Mouse (Mus musculus) effector memory CD4-positive, alpha-beta T cell, adult 5 months (primary cell): ENCODE data around the gene Cops4. TPM values are rescaled to one million over a fixed set of nuclear protein-coding genes. Genes with fewer than 3 reads are reported as not detected.

Source experiments
- polyA plus RNA-seq: library from polyadenylated mRNA; unstranded; fragments of 100-300 nt; shearing (Covaris generic); gene quantifications from one replicate; pipeline ENCODE4 v1.2.1, GENCODE M21; 2017

Gene Cops4
- 69.4 TPM for polyA plus RNA-seq

GRCm38 (mm10) chr5:100518049-100519026, at the start of gene Cops4:
Cops4 (plus strand) TSS chr5:100518309.

GRCm38 (mm10) chr5:100500458-100500961, 17.6 kb upstream of the Cops4 start, which contains the start of gene Lin54:
Lin54 (minus strand) TSS chr5:100500639.

GRCm38 (mm10) chr5:100572069-100572468, 54.0 kb downstream of the Cops4 start, which contains the start of gene Plac8:
Plac8 (minus strand) TSS chr5:100572245.

Other genes with a start within 250 kb of the Cops4 start
- gene Sec31a, start 102.1 kb upstream of the Cops4 start, polyA plus RNA-seq, result 98.1 TPM
- 55.5 TPM for gene Lin54, start 17.7 kb upstream of the Cops4 start, polyA plus RNA-seq
- gene Plac8, start 53.9 kb downstream of the Cops4 start, polyA plus RNA-seq, result 30.7 TPM
- gene Coq2, start 156.8 kb downstream of the Cops4 start, polyA plus RNA-seq, result 41.3 TPM
- 1.1 TPM for gene Hpse, start 201.4 kb downstream of the Cops4 start, polyA plus RNA-seq